Mouse (Mus musculus) CH12.LX (cell line): ENCODE data around the gene Abca1. TPM values are rescaled to one million over a fixed set of nuclear protein-coding genes. Genes with fewer than 3 reads are reported as not detected.

Experiments
- DNase-seq: peaks from one replicate; pipeline ENCODE4 v3.0.0-alpha.2; 2013; ENCODE audit errors: extremely low read depth
- H3K27ac ChIP-seq: 2 replicates; pipeline ENCODE4 v1.5.1; 2012; ENCODE audit warnings: low read depth, mild to moderate bottlenecking, control low read depth, moderate library complexity; ENCODE audit not compliant: insufficient read depth
- H3K27me3 ChIP-seq: replicated peaks from 2 replicates; pipeline ENCODE3; 2012; ENCODE audit warnings: inconsistent platforms
- H3K36me3 ChIP-seq, 2 experiments: replicated peaks in 1 of 2; 2 replicates each; pipeline versions ENCODE3 to v1.6.1; 2012; ENCODE audit warnings: inconsistent platforms in 1 of 2, low read length in 1 of 2, mild to moderate bottlenecking in 1 of 2, mixed read lengths in 1 of 2, moderate library complexity in 1 of 2; ENCODE audit not compliant: control insufficient read depth in 1 of 2, insufficient read depth in 1 of 2
- H3K4me1 ChIP-seq, 2 experiments: 2 replicates each; pipeline ENCODE4 v1.6.1; 2012; ENCODE audit warnings: inconsistent platforms in 1 of 2, moderate library complexity in 1 of 2; ENCODE audit not compliant: insufficient read depth in 2 of 2, control insufficient read depth in 1 of 2
- H3K4me2 ChIP-seq: 2 replicates; pipeline ENCODE4 v1.6.1; 2012; ENCODE audit warnings: low read depth, mild to moderate bottlenecking, control low read depth; ENCODE audit not compliant: poor library complexity, insufficient read depth, severe bottlenecking
- H3K4me3 ChIP-seq, 3 experiments: fragments of 150-350 bp in 1 of 3; sonication (generic) in 1 of 3; replicated peaks in 1 of 3; 2 replicates each; pipeline versions ENCODE3 to v1.5.1; 2011 to 2012; ENCODE audit warnings: low read depth in 2 of 3, low read length in 2 of 3, mild to moderate bottlenecking in 2 of 3, moderate library complexity in 2 of 3, control low read depth in 1 of 3, improper control_type of control experiment in 1 of 3, inconsistent platforms in 1 of 3, mixed read lengths in 1 of 3; ENCODE audit not compliant: poor library complexity in 1 of 3
- H3K79me2 ChIP-seq: replicated peaks from 2 replicates; pipeline ENCODE4 v1.6.1; 2012; ENCODE audit warnings: mild to moderate bottlenecking, moderate library complexity; ENCODE audit not compliant: control insufficient read depth, poor library complexity, insufficient read depth, severe bottlenecking; ENCODE audit errors: extremely low read depth
- H3K9ac ChIP-seq: 2 replicates; pipeline ENCODE4 v1.6.1; 2012; ENCODE audit warnings: low read depth, mild to moderate bottlenecking, control low read depth, moderate library complexity; ENCODE audit not compliant: insufficient read depth
- H3K9me3 ChIP-seq: replicated peaks from 2 replicates; pipeline ENCODE3; 2012; ENCODE audit warnings: low read length, inconsistent platforms, mixed read lengths
- BHLHE40 ChIP-seq: IDR thresholded peaks from 2 replicates; pipeline ENCODE4 v1.6.1; 2011; ENCODE audit warnings: mild to moderate bottlenecking, low read depth, low read length, improper control_type of control experiment
- CHD1 ChIP-seq: IDR thresholded peaks from 2 replicates; pipeline ENCODE4 v1.6.1; 2012; ENCODE audit warnings: low read depth, low read length, improper control_type of control experiment, inconsistent platforms
- CTCF ChIP-seq, 2 experiments: IDR thresholded peaks in 1 of 2; conservative IDR thresholded peaks in 1 of 2; 2 replicates each; pipeline ENCODE4 v1.5.1; 2011 to 2012; ENCODE audit warnings: low read depth in 2 of 2, low read length in 2 of 2, improper control_type of control experiment in 1 of 2, inconsistent platforms in 1 of 2, mild to moderate bottlenecking in 1 of 2, moderate library complexity in 1 of 2
- E2F4 ChIP-seq: IDR thresholded peaks from 2 replicates; pipeline ENCODE4 v1.6.1; 2011; ENCODE audit warnings: low read depth, low read length, improper control_type of control experiment; ENCODE audit not compliant: insufficient replicate concordance
- EP300 ChIP-seq: IDR thresholded peaks from 2 replicates; pipeline ENCODE4 v1.6.1; 2011; ENCODE audit warnings: low read length, improper control_type of control experiment
- ETS1 ChIP-seq: conservative IDR thresholded peaks from 2 replicates; pipeline ENCODE4 v1.6.1; 2012; ENCODE audit warnings: low read depth, mild to moderate bottlenecking, inconsistent platforms, low read length, improper control_type of control experiment, moderate library complexity
- MAFK ChIP-seq: IDR thresholded peaks from 2 replicates; pipeline ENCODE4 v1.6.1; 2011; ENCODE audit warnings: low read length, improper control_type of control experiment; ENCODE audit not compliant: insufficient replicate concordance
- MAZ ChIP-seq: IDR thresholded peaks from 2 replicates; pipeline ENCODE4 v1.6.1; 2012; ENCODE audit warnings: low read depth, mild to moderate bottlenecking, inconsistent platforms, low read length, improper control_type of control experiment, moderate library complexity
- MYC ChIP-seq: IDR thresholded peaks from 2 replicates; pipeline ENCODE4 v1.6.1; 2011; ENCODE audit warnings: low read depth, mild to moderate bottlenecking, improper control_type of control experiment, low read length
- NELFE ChIP-seq: IDR thresholded peaks from 2 replicates; pipeline ENCODE4 v1.6.1; 2011; ENCODE audit warnings: low read depth, low read length, improper control_type of control experiment
- PAX5 ChIP-seq: IDR thresholded peaks from 2 replicates; pipeline ENCODE4 v1.6.1; 2012; ENCODE audit warnings: low read length, inconsistent platforms, mixed read lengths
- POLR2AphosphoS2 ChIP-seq: IDR thresholded peaks from 2 replicates; pipeline ENCODE4 v1.6.1; 2011; ENCODE audit warnings: low read depth, low read length, improper control_type of control experiment
- RAD21 ChIP-seq: IDR thresholded peaks from 2 replicates; pipeline ENCODE4 v1.6.1; 2011; ENCODE audit warnings: low read depth, mild to moderate bottlenecking, low read length, improper control_type of control experiment, moderate library complexity
- SIN3A ChIP-seq: IDR thresholded peaks from 2 replicates; pipeline ENCODE4 v1.6.1; 2012; ENCODE audit warnings: low read length, improper control_type of control experiment, inconsistent platforms
- SMC3 ChIP-seq: IDR thresholded peaks from 2 replicates; pipeline ENCODE4 v1.6.1; 2011; ENCODE audit warnings: low read depth, low read length, improper control_type of control experiment
- TBP ChIP-seq: conservative IDR thresholded peaks from 2 replicates; pipeline ENCODE4 v1.6.1; 2011; ENCODE audit warnings: low read depth, low read length, improper control_type of control experiment
- UBTF ChIP-seq: IDR thresholded peaks from 2 replicates; pipeline ENCODE4 v1.6.1; 2012; ENCODE audit warnings: low read depth, mild to moderate bottlenecking, inconsistent platforms, low read length, improper control_type of control experiment, moderate library complexity
- USF2 ChIP-seq: conservative IDR thresholded peaks from 2 replicates; pipeline ENCODE4 v1.6.1; 2011; ENCODE audit warnings: low read depth, low read length, improper control_type of control experiment
- ZKSCAN1 ChIP-seq: IDR thresholded peaks from 2 replicates; pipeline ENCODE4 v1.6.1; 2012; ENCODE audit warnings: low read depth, inconsistent platforms, low read length, improper control_type of control experiment, borderline replicate concordance
- ZNF384 ChIP-seq: IDR thresholded peaks from 2 replicates; pipeline ENCODE4 v1.6.1; 2012; ENCODE audit warnings: low read depth, low read length, improper control_type of control experiment, inconsistent platforms
- dilution Hi-C: fragments of 300-500 bp; cut with MboI; formaldehyde crosslinking; loops from 2 replicates; pipeline ENCODE4 v1.14.3; 2020; ENCODE audit warnings: low sequenced_read_pairs; ENCODE audit not compliant: extremely low pct_unique_long_range_greater_than_20kb, extremely low pct_ligation_motif_present
- in situ Hi-C: fragments of 300-500 bp; cut with MboI; formaldehyde crosslinking; loops from 3 replicates; pipeline ENCODE4 v1.14.3; 2019; ENCODE audit warnings: low sequenced_read_pairs, low pct_ligation_motif_present, low pct_unique_long_range_greater_than_20kb, mixed read lengths
- polyA plus RNA-seq: library from polyadenylated mRNA; unstranded; fragments of >175 nt; gene quantifications from 2 replicates; pipeline ENCODE4 v1.2.1, GENCODE M21; 2012; ENCODE audit warnings: low read depth; ENCODE audit not compliant: insufficient read length
- total RNA-seq, 2 experiments: library from RNA; depleted of rRNA; stranded (reverse); fragments of 300-350 nt in 1 of 2; fragments of >200 nt in 1 of 2; gene quantifications; 2 replicates each; pipeline ENCODE4 v1.2.3; 2012 to 2014

Gene Abca1
- total and polyA plus RNA-seq, 3 experiments = 0.13 to 0.46 (median 0.35) TPM

- in situ Hi-C loops = no loop called here
- no peak overlapping the region for H3K27ac ChIP-seq
- H3K79me2 ChIP-seq = no peaks in the 10 kb centered on the region
- no peaks in the 10 kb centered on the region for H3K36me3 ChIP-seq
- no peak for TF ChIP-seq TBP
- TF ChIP-seq SMC3 = no peak
- H3K9ac ChIP-seq = no peak overlapping the region
- 0 out of 4 replicates have a peak, but pooled peaks cover 0 to 2% of the 10 kb centered on the region in 2 experiments for H3K4me1 ChIP-seq
- no peaks in the 10 kb centered on the region for H3K27me3 ChIP-seq
- no peak for DNase-seq
- H3K9me3 ChIP-seq = no peaks in the 10 kb centered on the region
- no peak overlapping the region for H3K4me3 ChIP-seq
- dilution Hi-C loops = no loop called here
- no peak overlapping the region for H3K4me2 ChIP-seq
Observed at GRCm38 (mm10) chr4:53043819-53044218, 115.9 kb downstream of the Abca1 start.

DNA sequence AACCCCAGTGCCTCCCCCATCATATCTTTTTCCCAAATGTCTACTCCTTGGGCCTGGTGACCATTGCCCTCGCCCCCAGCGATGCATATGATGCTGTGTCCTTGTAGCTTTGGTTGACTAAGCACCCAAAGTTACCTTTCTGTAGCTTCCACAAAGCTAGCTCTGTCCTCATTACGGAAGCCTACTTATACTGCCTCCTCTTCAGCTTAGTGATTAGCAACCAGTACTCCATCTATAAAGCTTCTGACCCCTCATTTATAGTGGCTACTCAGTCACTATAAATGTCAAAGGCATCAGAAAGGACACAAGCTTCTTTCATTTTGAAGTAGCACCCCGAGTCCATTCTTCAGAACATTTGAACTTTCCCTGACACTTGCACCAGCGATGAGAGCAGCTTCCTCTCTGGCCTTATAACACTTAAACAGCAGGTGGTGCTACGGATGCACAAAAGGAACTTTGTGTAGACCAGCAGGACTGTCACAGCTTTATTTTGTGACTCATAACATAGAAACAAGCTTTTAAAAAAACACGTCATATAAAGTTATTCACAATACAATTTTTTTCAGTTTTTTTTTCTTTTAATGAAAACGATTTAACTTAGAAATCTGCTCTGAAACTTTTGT, 129.3 kb downstream of the Abca1 start:
- in situ Hi-C loops = no loop called here
- H3K27me3 ChIP-seq = no peaks in the 10 kb centered on the region
- H3K4me2 ChIP-seq = no peak overlapping the region; the same call in 1 of the 2 replicates
- H3K27ac ChIP-seq = no peak overlapping the region
- H3K4me3 ChIP-seq = no peak overlapping the region
- DNase-seq = peak; percentile 35
- TF ChIP-seq CTCF (conservative IDR thresholded peaks at IDR 0.05 in 1 of 2, IDR thresholded peaks at IDR 0.05 in 1 of 2; ENCODE audit: low read depth in 2 of 2, low read length in 2 of 2) (peak in 1 of 2 experiments; percentile 71; a peak in 2 of 4 replicates), NELFE (no peak), POLR2AphosphoS2 (no peak), BHLHE40 (no peak), PAX5 (no peak), ZKSCAN1 (no peak), ZNF384 (no peak), RAD21 (peak; percentile 75), EP300 (no peak), SIN3A (no peak), MAZ (no peak), UBTF (no peak), SMC3 (peak; percentile 58), TBP (no peak), ETS1 (no peak), CHD1 (no peak), MAFK (no peak), USF2 (no peak), MYC (no peak), E2F4 (no peak)
- no peaks in the 10 kb centered on the region for H3K79me2 ChIP-seq
- no peaks in the 10 kb centered on the region for H3K9me3 ChIP-seq
- H3K9ac ChIP-seq = no peak overlapping the region
- dilution Hi-C loops = no loop called here
- H3K36me3 ChIP-seq = no peaks in the 10 kb centered on the region
- H3K4me1 ChIP-seq = no peaks in the 10 kb centered on the region
